Comparison of ENCODE assay signal across 8 mouse cellular contexts in the genomic region with DNA sequence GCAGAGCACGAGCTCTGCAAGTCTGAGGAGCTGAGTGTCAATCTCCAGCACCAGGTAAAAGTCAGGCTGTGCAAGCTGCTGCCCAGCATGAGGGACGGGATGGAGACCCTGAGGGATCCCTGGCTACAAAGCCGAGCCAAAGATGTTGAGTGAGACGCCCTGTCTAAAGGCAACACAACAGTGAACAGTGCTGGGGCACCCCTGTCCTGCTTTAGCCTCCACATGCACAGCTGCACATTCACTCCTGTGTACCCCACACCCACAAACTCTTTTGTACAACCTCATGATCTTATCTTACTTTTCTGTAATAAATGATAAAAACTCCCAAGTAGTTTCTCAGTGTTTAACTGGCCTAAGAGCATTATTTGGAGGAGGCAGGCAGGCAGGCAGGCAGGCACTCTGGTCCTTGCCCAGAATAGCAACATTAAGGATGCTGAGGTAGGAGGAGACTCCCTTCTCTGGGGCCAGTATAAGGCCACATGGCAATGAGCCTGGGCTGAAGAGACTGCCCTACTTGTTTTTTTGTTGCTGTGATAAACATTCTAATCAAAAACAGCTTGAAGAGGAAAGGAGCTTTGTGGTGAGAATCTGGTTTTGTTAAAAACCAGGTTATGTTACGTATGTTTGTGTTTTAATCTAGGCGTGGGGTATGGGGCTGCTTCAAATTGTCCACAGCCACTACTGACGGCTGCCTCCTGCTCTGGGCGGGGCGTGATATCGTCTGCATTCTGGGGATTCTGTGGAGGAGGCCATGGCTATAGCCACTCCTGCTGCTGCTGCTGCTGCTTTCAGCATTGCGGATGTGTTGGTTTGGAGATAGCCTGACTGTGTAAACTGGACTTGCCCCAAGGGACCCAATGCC.
DNase-seq lines count a peak whose midpoint lies in the region; ATAC-seq and TF ChIP-seq lines count a peak whose summit lies in the region.

No protein-coding gene starts in this region.

- no peaks in the 10 kb centered on the region for H3K9me3 ChIP-seq in hindbrain, embryonic 13.5 days
- no peaks in the 10 kb centered on the region for H3K9me3 ChIP-seq in hindbrain, embryonic 11.5 days (ENCODE audit: control insufficient read depth, low read length)
- H3K9me3 ChIP-seq in MEL (replicated peaks; ENCODE audit: insufficient read depth, low read length) = no peaks in the 10 kb centered on the region
- no peaks in the 10 kb centered on the region for H3K9me3 ChIP-seq in kidney, postnatal 0 days (replicated peaks; ENCODE audit: low read length)

- H3K27me3 ChIP-seq in hindbrain, embryonic 13.5 days = no peaks in the 10 kb centered on the region
- no peaks in the 10 kb centered on the region for H3K27me3 ChIP-seq in hindbrain, embryonic 11.5 days (ENCODE audit: control insufficient read depth, insufficient read depth, low read length)
- H3K27me3 ChIP-seq in MEL (ENCODE audit: control insufficient read depth in 1 of 2, insufficient read depth in 2 of 2, low read length in 2 of 2) (no peaks in the 10 kb centered on the region), myocyte (ENCODE audit: control insufficient read depth, insufficient read depth, insufficient read length) (no peaks in the 10 kb centered on the region)
- no peaks in the 10 kb centered on the region for H3K27me3 ChIP-seq in kidney, postnatal 0 days (ENCODE audit: insufficient read depth, low read length)

- DNase-seq in hindbrain, embryonic 11.5 days (ENCODE audit: low spot score) = no peak
- DNase-seq in MEL (ENCODE audit: low read depth, low spot score) = no peak
- DNase-seq in kidney, postnatal 0 days (ENCODE audit: low spot score) = peak; percentile 59
- no peak for DNase-seq in layer of hippocampus, postnatal 10 days (ENCODE audit: low spot score in 2 of 2)
- DNase-seq in layer of hippocampus, postnatal 25 days (ENCODE audit: extremely low spot score in 1 of 2, low spot score in 1 of 2) = no peak

- 67% methylated on average over 11 of the region's 11 CpGs for WGBS in hindbrain, embryonic 13.5 days
- WGBS in hindbrain, embryonic 11.5 days = 66% methylated on average over 11 of the region's 11 CpGs
- 36% methylated on average over 11 of the region's 11 CpGs for WGBS in kidney, postnatal 0 days

- H3K27ac ChIP-seq in hindbrain, embryonic 13.5 days = peak overlapping the region; percentile 5; the same call in 1 of the 2 replicates
- no peak overlapping the region for H3K27ac ChIP-seq in hindbrain, embryonic 11.5 days (ENCODE audit: low read depth, low read length)
- H3K27ac ChIP-seq in MEL (ENCODE audit: control insufficient read depth, low read depth, low read length) = no peak overlapping the region
- peak overlapping the region; percentile 21; the same call in 1 of the 2 replicates for H3K27ac ChIP-seq in embryonic fibroblast, embryonic 13.5 days (ENCODE audit: insufficient read depth, low read length)
- no peak overlapping the region for H3K27ac ChIP-seq in kidney, postnatal 0 days

- TF ChIP-seq POLR2A in MEL (IDR thresholded peaks at IDR 0.05; ENCODE audit: control insufficient read depth in 1 of 2, insufficient read depth in 1 of 2, low read depth in 1 of 2, low read length in 2 of 2, poor library complexity in 1 of 2) (no peak), myocyte (IDR thresholded peaks at IDR 0.05; ENCODE audit: insufficient read length, low read depth) (no peak)
- TF ChIP-seq POLR2A in embryonic fibroblast, embryonic 13.5 days (IDR thresholded peaks at IDR 0.05; ENCODE audit: low read depth, low read length) = no peak

- H3K79me2 ChIP-seq in MEL (ENCODE audit: control insufficient read depth, insufficient read depth, low read length, poor library complexity) (peaks cover 57% of the 10 kb centered on the region), myocyte (ENCODE audit: control insufficient read depth, insufficient read depth) (peaks cover 95% of the 10 kb centered on the region)

- no peak for TF ChIP-seq CTCF in MEL (IDR thresholded peaks at IDR 0.05 in 2 of 3, conservative IDR thresholded peaks at IDR 0.05 in 1 of 3; ENCODE audit: control insufficient read depth in 1 of 3, insufficient read depth in 1 of 3, low read depth in 2 of 3, low read length in 3 of 3, poor library complexity in 1 of 3, severe bottlenecking in 1 of 3)
- no peak for TF ChIP-seq CTCF in embryonic fibroblast, embryonic 13.5 days (IDR thresholded peaks at IDR 0.05; ENCODE audit: borderline replicate concordance, insufficient read depth, low read length)
- TF ChIP-seq CTCF in kidney, postnatal 0 days (IDR thresholded peaks at IDR 0.05; ENCODE audit: low read depth) = no peak

- ATAC-seq in hindbrain, embryonic 13.5 days (ENCODE audit: low FRiP score) = no peak
- ATAC-seq in hindbrain, embryonic 11.5 days (ENCODE audit: low FRiP score) = no peak
- no peak for ATAC-seq in kidney, postnatal 0 days (replicated peaks; ENCODE audit: low FRiP score, low read depth)

- no peak overlapping the region for H3K9ac ChIP-seq in hindbrain, embryonic 13.5 days
- H3K9ac ChIP-seq in hindbrain, embryonic 11.5 days (ENCODE audit: low read depth, low read length) = no peak overlapping the region
- H3K9ac ChIP-seq in MEL (ENCODE audit: control insufficient read depth, low read depth, low read length, poor library complexity, severe bottlenecking) = no peak overlapping the region
- no peak overlapping the region for H3K9ac ChIP-seq in kidney, postnatal 0 days (ENCODE audit: low read depth, low read length)

- peaks cover 20% of the 10 kb centered on the region for H3K36me3 ChIP-seq in hindbrain, embryonic 13.5 days
- H3K36me3 ChIP-seq in hindbrain, embryonic 11.5 days (ENCODE audit: control insufficient read depth, insufficient read depth, low read length) = 0 out of 2 replicates have a peak, but pooled peaks cover 2% of the 10 kb centered on the region
- H3K36me3 ChIP-seq in MEL (ENCODE audit: control insufficient read depth in 1 of 2, insufficient read depth in 2 of 2, low read length in 2 of 2) = peaks cover 6 to 10% of the 10 kb centered on the region in 2 experiments
- peaks cover 7% of the 10 kb centered on the region for H3K36me3 ChIP-seq in kidney, postnatal 0 days (ENCODE audit: insufficient read depth, low read length)
- peaks cover 22% of the 10 kb centered on the region for H3K36me3 ChIP-seq in myocyte (ENCODE audit: control insufficient read depth, insufficient read depth)

- peaks cover 44% of the 10 kb centered on the region for H3K4me1 ChIP-seq in hindbrain, embryonic 13.5 days (replicated peaks)
- no peaks in the 10 kb centered on the region for H3K4me1 ChIP-seq in hindbrain, embryonic 11.5 days (replicated peaks; ENCODE audit: control insufficient read depth, insufficient read depth, low read length)
- H3K4me1 ChIP-seq in MEL (ENCODE audit: control insufficient read depth in 1 of 2, insufficient read depth in 2 of 2, low read length in 2 of 2) = peaks cover 2 to 16% of the 10 kb centered on the region in 2 experiments; a peak in 2 of 4 replicates
- H3K4me1 ChIP-seq in embryonic fibroblast, embryonic 13.5 days (ENCODE audit: control insufficient read depth, insufficient read depth, low read length) = peaks cover 7% of the 10 kb centered on the region; the same call in 1 of the 2 replicates
- H3K4me1 ChIP-seq in kidney, postnatal 0 days (replicated peaks; ENCODE audit: insufficient read depth, low read length) = peaks cover 16% of the 10 kb centered on the region

- TF ChIP-seq EP300 in MEL (IDR thresholded peaks at IDR 0.05; ENCODE audit: low read depth in 1 of 2, low read length in 2 of 2) = no peak

- H3K4me2 ChIP-seq in hindbrain, embryonic 13.5 days = no peak overlapping the region
- H3K4me2 ChIP-seq in hindbrain, embryonic 11.5 days (replicated peaks; ENCODE audit: low read depth, low read length) = no peak overlapping the region
- no peak overlapping the region for H3K4me2 ChIP-seq in kidney, postnatal 0 days (ENCODE audit: low read length)
- H3K4me2 ChIP-seq in myocyte (ENCODE audit: low read depth) = peak overlapping the region; percentile 44

- no peak overlapping the region for H3K4me3 ChIP-seq in hindbrain, embryonic 13.5 days
- H3K4me3 ChIP-seq in hindbrain, embryonic 11.5 days (ENCODE audit: low read depth, low read length) = no peak overlapping the region
- H3K4me3 ChIP-seq in MEL (ENCODE audit: control insufficient read depth in 1 of 2, insufficient read depth in 1 of 2, low read depth in 2 of 2, low read length in 2 of 2) (no peak overlapping the region), myocyte (no peak overlapping the region)
- H3K4me3 ChIP-seq in embryonic fibroblast, embryonic 13.5 days (ENCODE audit: insufficient read depth, low read length) = no peak overlapping the region
- H3K4me3 ChIP-seq in kidney, postnatal 0 days (replicated peaks; ENCODE audit: low read depth, low read length) = no peak overlapping the region

- no peak for TF ChIP-seq RAD21 in MEL (IDR thresholded peaks at IDR 0.05; ENCODE audit: low read depth, low read length)

- H3ac ChIP-seq in myocyte (ENCODE audit: control insufficient read depth, insufficient read length) = no peak overlapping the region

TF ChIP-seq in MEL, 35 proteins besides CTCF, POLR2A, EP300 and RAD21:
- TF ChIP-seq ZC3H11A (IDR thresholded peaks at IDR 0.05; ENCODE audit: low read depth, low read length) = no peak
- no peak for TF ChIP-seq CHD1 (IDR thresholded peaks at IDR 0.05; ENCODE audit: low read depth, low read length)
- no peak for TF ChIP-seq ELF1 (IDR thresholded peaks at IDR 0.05; ENCODE audit: low read depth, low read length)
- 0 out of 2 replicates have a peak, but pooled peaks have one; percentile 24 for TF ChIP-seq MXI1 (IDR thresholded peaks at IDR 0.05; ENCODE audit: low read depth, low read length)
- no peak for TF ChIP-seq ETS1 (IDR thresholded peaks at IDR 0.05; ENCODE audit: low read depth, low read length)

TF ChIP-seq in myocyte, 11 proteins besides CTCF, POLR2A, EP300 and RAD21:
- TF ChIP-seq MYOD1 (IDR thresholded peaks at IDR 0.05; ENCODE audit: control insufficient read depth in 1 of 3, insufficient read length in 2 of 3, low read depth in 2 of 3) = peak in 1 of 3 experiments; percentile 26
- no peak for TF ChIP-seq CEBPB (IDR thresholded peaks at IDR 0.05; ENCODE audit: insufficient read depth, poor library complexity, severe bottlenecking)
- peak in 1 of 3 experiments; percentile 67 for TF ChIP-seq MYOG (IDR thresholded peaks at IDR 0.05; ENCODE audit: control insufficient read depth in 1 of 3, insufficient read depth in 1 of 3, insufficient read length in 2 of 3, low read depth in 2 of 3)

Comparison
In these comparisons a context has a peak if more than half of its experiments do, and no peak if none do; other contexts are left out.
1. H3K27ac ChIP-seq: peak in hindbrain, embryonic 13.5 days (single experiment) and embryonic fibroblast, embryonic 13.5 days (single experiment); none in hindbrain, embryonic 11.5 days (single experiment), MEL (single experiment) and kidney, postnatal 0 days (single experiment).